Mouse (Mus musculus): ENCODE measurements around the gene Med7. TPM values are rescaled to one million over a fixed set of nuclear protein-coding genes. Genes with fewer than 3 reads are reported as not detected.

Gene Med7
- total RNA-seq, 2 experiments from 2014 or later = 38.6 to 40.4 TPM

GRCm38 (mm10) chr11:46488231-46488630 lies 51.5 kb downstream of the Med7 start:
- no peak for DNase-seq (ENCODE audit: low spot score in 2 of 2)

GRCm38 (mm10) chr11:46488650-46489049 lies 51.9 kb downstream of the Med7 start:
- DNase-seq (ENCODE audit: low spot score in 2 of 2) = no peak

Other genes with a start within 250 kb of the Med7 start
- 1 to 10 TPM; 6.2 to 7.5 TPM for gene Fndc9, start 201.4 kb upstream of the Med7 start, total RNA-seq (2021)
- gene Cyfip2, start 124.1 kb upstream of the Med7 start, total RNA-seq (2021) = 100 to 1,000 TPM; 263 to 287 TPM
- under 1 TPM; 0.31 to 0.48 TPM for gene Itk, start 47.4 kb upstream of the Med7 start, total RNA-seq (2021)
- gene Fam71b, start 40.4 kb upstream of the Med7 start, total RNA-seq (2021) = not detected
- gene Havcr2, start 18.0 kb downstream of the Med7 start, total RNA-seq (2021) = 1 to 10 TPM in 1 of 2 experiments, under 1 TPM in 1; 0.75 to 1.4 TPM
- gene Gm12169, start 87.3 kb downstream of the Med7 start, total RNA-seq (2021) = not detected
- not detected for gene BC053393, start 134.6 kb downstream of the Med7 start, total RNA-seq (2021)
- gene Dppa1, start 192.3 kb downstream of the Med7 start, total RNA-seq (2021) = not detected

Measured in layer of hippocampus, postnatal 10 days (tissue).